Mouse (Mus musculus): ENCODE results near the gene Tmem89.
A peak's percentile ranks its signal among the peaks of the same experiment; 100 is the strongest.

The Tmem89 gene

DNA sequence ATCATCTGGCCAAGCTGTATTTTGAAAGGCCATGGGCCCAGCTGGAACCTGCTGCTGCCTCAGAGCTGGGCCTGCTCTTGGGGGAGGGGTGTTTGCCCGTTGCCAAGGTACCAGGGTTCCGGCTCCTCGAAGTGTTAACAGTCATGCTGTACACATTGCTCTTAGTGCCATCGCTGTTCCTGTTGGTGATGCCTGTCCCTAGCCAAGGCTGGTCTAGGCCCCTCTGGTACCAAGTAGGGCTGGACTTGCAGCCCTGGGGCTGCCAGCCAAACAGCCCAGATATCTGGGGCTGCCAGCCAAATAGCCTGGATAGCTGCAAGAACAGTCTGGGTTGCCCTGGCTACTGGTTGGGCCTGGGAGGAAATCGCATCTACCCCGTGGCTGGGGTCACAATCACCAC, at the start of gene Tmem89:
TSS of gene Tmem89 (plus strand) at position 129 of the 400 bp plus-strand sequence.
- DNase-seq (ENCODE audit: low spot score in 2 of 2): no peak

DNA sequence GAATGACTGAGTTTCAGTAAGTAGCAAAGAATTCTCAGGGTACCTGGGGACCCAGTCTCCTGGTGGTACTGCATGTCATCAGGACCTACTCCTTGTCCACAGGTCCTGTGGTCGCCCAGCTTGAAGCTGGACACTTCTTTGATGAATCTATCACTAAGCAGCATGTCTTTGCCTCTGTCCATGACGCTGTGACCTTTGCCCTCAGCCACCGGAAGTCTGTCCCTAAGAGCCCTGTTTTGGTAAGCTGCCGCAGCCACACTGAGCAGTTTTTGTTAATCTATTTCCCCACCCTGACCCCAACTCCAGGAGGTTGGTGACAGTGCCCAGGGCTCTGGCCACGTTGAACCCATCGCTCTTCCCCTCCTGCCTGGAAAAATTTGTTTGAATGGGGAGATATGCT, 2.1 kb upstream of the Tmem89 start:
- DNase-seq (ENCODE audit: low spot score in 2 of 2): no peak

DNA sequence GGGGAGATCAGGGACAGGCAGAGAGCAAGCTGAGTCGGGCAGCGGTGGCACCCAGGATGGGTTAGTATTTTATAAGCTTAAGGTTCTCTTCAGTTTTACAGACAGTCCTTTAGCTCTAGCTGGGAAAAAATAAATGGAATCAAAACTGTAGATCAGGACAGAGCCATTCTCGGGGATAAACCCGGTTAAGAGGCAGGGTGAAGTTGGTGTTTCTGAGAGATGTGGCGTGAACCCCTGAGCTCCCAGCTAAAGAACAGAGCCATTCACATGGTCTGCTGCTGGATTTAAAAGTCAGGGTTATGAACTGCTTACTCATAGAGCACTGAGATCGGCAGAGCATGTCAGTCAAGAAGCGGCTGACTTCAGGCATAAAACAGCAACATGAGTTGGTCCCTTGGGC, 1.3 kb upstream of the Tmem89 start:
- DNase-seq (ENCODE audit: low spot score in 2 of 2): no peak

DNA sequence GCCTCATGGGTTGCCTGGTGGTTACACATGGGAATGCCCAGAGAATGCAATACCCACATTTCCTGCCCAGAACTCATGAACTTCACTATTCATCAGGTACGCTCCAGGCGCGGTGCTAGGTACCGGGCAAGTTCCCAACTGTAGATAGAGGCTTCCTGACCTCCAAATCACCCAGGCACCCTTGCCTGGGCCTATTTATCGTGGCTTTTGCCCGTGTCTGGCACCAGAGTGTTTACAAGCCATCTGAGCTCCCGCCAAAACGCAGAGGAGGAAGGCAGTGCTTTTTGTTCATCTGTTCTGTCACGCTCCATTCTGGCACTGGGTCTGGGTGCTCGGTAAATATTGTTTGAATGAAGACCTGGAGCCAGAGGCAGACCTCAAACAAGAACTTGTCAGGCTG, 798 bp upstream of the Tmem89 start:
- DNase-seq (ENCODE audit: low spot score in 2 of 2): no peak

GRCm38 (mm10) chr9:108925897-108926296, 11.5 kb downstream of the Tmem89 start:
- no peak for DNase-seq (ENCODE audit: low spot score in 2 of 2)

- DNase-seq (ENCODE audit: low spot score in 2 of 2): no peak
Measured at GRCm38 (mm10) chr9:108928424-108928823, 14.0 kb downstream of the Tmem89 start.

DNA sequence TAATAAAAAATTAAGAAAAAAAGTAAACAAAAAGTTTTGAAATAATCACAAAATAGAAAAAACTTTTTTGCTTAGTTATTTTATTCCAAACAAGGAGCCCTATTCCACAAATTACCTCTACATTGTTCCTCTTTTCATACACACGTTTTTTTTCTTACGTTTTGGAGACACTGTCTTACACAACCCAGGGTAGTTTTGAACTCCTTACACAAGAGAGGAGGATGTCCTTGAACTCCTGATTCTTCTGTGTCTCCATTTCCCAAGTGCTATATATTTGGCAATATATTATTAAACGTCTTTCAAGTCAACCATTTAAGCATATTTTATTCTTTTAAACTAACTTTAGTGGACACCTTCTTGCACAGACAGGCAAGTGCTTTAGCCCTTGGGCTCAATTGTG, 21.6 kb downstream of the Tmem89 start:
- DNase-seq (ENCODE audit: low spot score in 2 of 2): no peak

- DNase-seq (ENCODE audit: low spot score in 2 of 2): peak; percentile 89 to 95
Measured at GRCm38 (mm10) chr9:108936418-108937364, 22.3 kb downstream of the Tmem89 start, which contains the start of gene Uqcrc1. Uqcrc1 (plus strand) TSS chr9:108936633.

GRCm38 (mm10) chr9:108945111-108945510, 30.7 kb downstream of the Tmem89 start:
- DNase-seq (ENCODE audit: low spot score in 2 of 2): no peak

GRCm38 (mm10) chr9:108945608-108946007, 31.2 kb downstream of the Tmem89 start:
- no peak for DNase-seq (ENCODE audit: low spot score in 2 of 2)

- no peak for DNase-seq (ENCODE audit: low spot score in 2 of 2)
Measured at GRCm38 (mm10) chr9:108949231-108949966, 35.0 kb downstream of the Tmem89 start.

GRCm38 (mm10) chr9:108949967-108950728, 35.7 kb downstream of the Tmem89 start:
- DNase-seq (ENCODE audit: low spot score in 2 of 2): no peak

DNA sequence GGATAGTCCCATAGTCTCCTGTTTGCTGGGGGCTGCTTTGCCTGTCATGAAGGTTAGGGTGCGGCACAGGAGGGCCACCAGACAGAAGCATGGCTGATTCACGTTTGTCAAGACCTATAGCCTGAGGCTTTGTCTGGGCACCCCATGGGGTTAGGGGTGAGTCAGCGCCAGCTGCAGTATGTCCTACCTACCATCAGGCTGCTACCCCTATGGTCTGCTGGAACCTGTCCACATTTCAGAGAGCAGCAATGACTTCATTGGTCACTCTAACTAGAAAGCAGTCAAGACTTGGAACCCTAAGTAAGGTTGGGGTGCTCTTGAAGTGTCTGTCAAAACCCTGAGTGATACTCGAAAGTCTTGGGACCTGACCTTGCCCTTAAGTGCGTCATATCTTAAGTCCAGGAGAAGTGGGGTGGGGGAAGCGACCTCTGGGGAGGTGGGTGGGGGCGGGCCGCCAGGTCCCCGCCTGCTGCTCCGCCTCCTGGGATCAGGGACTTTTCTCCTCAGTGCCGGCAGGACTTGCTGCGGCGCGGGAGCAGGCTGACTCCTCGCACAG, 38.7 kb downstream of the Tmem89 start, which contains the start of gene Col7a1:
TSS of gene Col7a1 (plus strand) at position 506 of the 556 bp plus-strand sequence.
- no peak for DNase-seq (ENCODE audit: low spot score in 2 of 2)

DNA sequence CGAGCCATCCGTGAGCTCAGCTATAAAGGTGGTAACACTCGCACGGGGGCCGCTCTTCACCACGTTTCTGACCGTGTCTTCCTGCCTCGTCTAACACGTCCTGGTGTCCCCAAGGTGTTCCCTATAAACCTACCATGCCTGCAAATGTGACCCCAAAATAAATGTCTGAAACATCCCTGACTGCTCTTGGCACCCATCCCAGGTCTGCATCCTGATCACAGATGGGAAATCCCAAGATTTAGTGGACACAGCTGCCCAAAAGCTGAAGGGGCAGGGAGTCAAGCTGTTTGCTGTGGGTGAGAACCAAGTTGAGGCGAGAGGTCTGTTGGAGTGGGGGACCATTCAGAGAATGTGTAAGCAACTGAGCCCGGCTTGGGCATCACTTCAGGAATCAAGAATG, 40.8 kb downstream of the Tmem89 start:
- DNase-seq (ENCODE audit: low spot score in 2 of 2): no peak

DNA sequence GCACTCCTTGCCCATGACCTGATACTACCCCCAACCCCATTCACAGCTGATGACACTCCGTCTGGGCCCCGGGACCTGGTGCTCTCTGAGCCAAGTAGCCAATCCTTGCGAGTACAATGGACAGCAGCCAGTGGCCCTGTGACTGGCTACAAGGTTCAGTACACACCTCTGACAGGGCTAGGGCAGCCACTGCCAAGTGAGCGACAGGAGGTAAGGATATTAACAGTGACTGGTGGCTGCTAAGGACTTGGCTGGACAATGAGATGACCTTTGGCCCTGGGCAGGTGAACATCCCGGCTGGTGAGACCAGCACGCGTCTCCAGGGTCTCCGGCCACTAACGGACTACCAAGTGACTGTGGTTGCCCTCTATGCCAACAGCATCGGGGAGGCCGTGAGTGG, 41.4 kb downstream of the Tmem89 start:
- no peak for DNase-seq (ENCODE audit: low spot score in 2 of 2)

DNA sequence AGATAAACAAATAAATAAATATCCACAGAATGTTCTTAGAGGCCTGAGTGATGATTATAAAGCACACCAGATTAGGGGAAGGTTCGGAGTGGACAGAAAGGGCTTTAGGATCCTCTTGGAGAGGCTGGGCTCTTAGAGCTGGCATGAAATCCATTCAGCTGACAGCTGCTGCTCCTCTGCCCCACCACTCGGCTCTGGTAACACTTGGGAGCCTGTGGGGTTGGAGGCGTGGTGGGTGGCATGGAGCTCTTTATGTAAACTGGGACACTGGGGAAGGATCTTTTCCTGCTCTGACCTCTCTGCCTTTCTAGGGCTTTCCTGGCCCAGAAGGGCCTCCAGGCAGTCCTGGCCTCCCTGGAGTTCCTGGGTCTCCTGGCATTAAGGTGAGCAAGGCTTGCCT, 49.2 kb downstream of the Tmem89 start:
- DNase-seq (ENCODE audit: low spot score in 2 of 2): no peak

- DNase-seq (ENCODE audit: low spot score in 2 of 2): no peak
Measured at GRCm38 (mm10) chr9:108964338-108964737, 49.9 kb downstream of the Tmem89 start.

All from spleen, postnatal 14 days (tissue).